Mouse (Mus musculus) liver, embryonic 14.5 days (tissue): Measurements from ENCODE around the gene Copz2.

Source experiments
- CTCF ChIP-seq: IDR thresholded peaks from 2 replicates; pipeline ENCODE4 v1.5.1; 2016; ENCODE audit warnings: antibody characterized with exemption, low read depth, control low read depth
- EP300 ChIP-seq: IDR thresholded peaks from 2 replicates; pipeline ENCODE4 v1.6.1; 2016; ENCODE audit warnings: antibody characterized with exemption, low read depth

DNA sequence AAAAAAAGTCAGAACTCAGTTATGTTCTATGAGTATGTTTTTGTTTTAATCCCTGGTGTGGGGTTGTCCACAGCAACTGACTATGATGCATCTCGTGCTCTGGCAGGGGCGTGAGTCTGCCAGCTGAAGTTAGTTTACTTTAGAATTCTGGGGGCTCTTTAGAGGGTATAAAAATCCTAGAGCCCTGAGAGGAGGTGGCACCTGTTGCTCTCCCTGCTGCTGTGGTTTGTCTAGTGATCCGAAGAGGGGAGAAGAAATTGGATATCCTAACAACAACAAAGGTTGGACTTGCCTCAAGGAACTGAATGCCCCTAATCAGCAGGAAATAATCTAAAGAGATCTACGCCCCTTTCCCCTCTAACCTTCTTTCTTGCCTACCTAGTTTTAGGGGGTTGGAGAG, 11.3 kb upstream of the Copz2 start:
- TF ChIP-seq CTCF (no peak), EP300 (no peak)
